Mouse (Mus musculus): ENCODE measurements around the gene Rbfox1. TPM values are rescaled to one million over a fixed set of nuclear protein-coding genes. Genes with fewer than 3 reads are reported as not detected.

The Rbfox1 gene
- polyA plus RNA-seq, 1 experiment: 1.4 TPM

DNA sequence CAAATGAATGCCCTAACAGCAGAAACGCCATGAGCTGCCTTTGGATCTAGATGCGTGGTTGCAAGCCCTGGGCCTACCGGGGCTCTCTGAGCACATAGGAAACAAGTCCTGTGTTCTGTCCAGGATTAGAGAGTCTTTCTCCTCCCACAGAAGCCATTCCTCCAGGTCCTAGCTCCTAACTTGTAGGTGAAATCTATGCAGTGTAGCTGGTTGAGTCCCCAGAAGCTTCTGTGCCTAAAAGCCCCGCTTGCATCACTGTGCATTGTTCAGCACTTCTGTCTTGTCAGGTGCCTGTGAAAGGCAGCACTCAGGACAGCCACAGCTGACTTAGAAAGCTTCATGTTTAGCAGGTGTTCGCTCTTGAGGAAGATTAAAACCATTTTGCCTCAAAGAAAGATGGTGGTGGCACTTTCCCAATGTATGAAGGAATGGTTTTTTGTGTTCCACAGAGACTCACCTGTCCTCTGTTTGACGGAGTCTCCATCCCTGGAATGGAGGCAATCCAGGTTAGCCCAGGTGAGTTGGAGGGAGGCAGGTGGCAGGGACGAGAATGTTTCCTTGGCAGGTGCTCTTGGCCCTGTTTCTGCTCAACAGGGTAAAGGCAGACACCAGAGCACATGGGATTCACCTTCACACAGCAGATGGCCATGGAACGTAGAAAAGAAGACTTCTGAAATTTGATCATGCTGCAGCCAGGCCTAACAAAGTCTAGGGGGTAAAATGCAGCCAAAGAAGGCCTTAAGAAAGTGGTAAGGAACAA lies 1213.0 kb downstream of the Rbfox1 start:
- no peaks in the 10 kb centered on the region for H3K4me1 ChIP-seq (ENCODE audit: control insufficient read depth, insufficient read depth, low read length)
- H3K4me3 ChIP-seq (ENCODE audit: insufficient read depth, low read length): no peak overlapping the region
- TF ChIP-seq CTCF (IDR thresholded peaks at IDR 0.05; ENCODE audit: borderline replicate concordance, insufficient read depth, low read length) (no peak), POLR2A (IDR thresholded peaks at IDR 0.05; ENCODE audit: low read depth, low read length) (no peak)
- no peak overlapping the region for H3K27ac ChIP-seq (ENCODE audit: insufficient read depth, low read length)

DNA sequence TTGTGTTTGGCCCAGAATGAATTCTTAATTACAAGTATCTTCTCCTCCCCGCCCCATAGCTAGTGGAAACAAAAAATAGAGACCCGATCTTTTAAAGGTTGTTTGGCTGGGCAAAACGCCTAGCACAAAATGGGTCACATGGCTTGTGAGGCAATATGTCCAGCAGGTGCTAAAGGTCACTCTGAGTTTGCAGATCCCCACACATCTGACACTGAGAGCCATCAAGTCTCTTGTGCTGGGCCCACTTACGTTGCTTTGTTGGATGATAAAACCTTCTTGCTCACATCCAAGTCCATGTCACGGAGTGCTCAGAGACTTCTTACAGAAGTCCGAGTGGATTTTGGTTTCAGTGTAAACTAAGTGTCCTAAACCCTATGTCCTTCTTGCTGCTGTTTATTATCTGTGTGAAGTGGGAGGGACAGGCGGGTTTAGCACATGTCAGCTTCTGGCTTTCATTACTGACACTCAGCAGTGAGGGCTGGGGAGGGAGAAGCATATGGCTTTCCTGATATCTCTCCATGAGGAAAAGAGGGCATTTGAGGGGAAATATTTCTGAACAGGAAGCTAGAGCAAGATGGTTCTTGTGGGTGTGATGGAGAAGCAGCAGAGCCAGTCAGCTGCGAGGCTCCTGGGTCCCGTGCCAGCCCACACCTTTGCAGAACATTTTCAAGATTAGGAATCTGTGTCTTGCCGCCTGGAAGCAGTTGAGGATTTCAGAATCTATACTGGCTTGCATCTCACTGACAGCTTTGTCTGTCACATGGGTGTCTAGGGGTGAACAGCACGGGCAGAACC lies 1214.5 kb downstream of the Rbfox1 start:
- H3K4me1 ChIP-seq (ENCODE audit: control insufficient read depth, insufficient read depth, low read length): no peaks in the 10 kb centered on the region
- no peak overlapping the region for H3K27ac ChIP-seq (ENCODE audit: insufficient read depth, low read length)
- TF ChIP-seq CTCF (IDR thresholded peaks at IDR 0.05; ENCODE audit: borderline replicate concordance, insufficient read depth, low read length) (no peak), POLR2A (IDR thresholded peaks at IDR 0.05; ENCODE audit: low read depth, low read length) (no peak)
- H3K4me3 ChIP-seq (ENCODE audit: insufficient read depth, low read length): no peak overlapping the region

DNA sequence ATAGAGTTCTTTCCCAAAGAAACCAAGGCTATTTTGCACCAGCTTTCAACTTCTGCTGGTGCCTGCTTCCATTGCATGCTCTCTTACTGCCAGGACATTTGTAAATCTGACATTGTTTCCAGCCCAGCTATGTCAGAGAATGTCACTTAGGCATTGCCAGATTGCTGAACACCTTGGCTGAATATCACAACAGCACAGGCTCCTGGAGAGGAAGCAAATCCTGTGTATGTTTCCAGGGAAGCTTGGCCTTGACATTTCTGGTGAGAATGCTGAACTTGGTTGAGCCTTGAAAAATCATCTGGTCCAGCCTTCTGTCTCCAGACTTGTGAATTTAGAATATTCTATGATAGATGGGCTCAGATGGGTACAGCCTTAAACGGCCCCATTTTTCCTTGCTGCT lies 1217.3 kb downstream of the Rbfox1 start:
- no peak for TF ChIP-seq CTCF (IDR thresholded peaks at IDR 0.05; ENCODE audit: borderline replicate concordance, insufficient read depth, low read length)
- no peak overlapping the region for H3K4me3 ChIP-seq (ENCODE audit: insufficient read depth, low read length)
- H3K27ac ChIP-seq (ENCODE audit: insufficient read depth, low read length): no peak overlapping the region
- H3K4me1 ChIP-seq (ENCODE audit: control insufficient read depth, insufficient read depth, low read length): no peaks in the 10 kb centered on the region

DNA sequence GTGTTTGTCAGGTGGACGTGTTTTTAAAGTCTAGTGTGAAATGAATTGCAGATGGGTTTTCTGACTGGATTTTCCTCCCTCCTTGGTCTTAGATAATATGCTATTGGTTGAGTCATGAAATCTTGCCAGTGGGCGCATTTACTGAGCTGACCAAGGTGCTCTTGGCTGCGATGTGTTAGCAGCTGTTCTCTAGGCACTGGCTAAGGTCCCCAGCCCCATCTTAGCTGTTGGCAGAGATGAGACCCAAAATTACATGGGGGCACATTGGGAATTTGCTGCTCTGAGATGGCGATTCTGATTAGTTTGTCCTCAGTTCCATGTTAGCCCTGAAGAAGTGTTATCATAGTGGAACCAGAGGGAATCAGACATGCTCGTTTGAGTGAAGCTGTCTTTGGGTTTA lies 1218.1 kb downstream of the Rbfox1 start:
- TF ChIP-seq CTCF (IDR thresholded peaks at IDR 0.05; ENCODE audit: borderline replicate concordance, insufficient read depth, low read length): no peak
- TF ChIP-seq POLR2A (IDR thresholded peaks at IDR 0.05; ENCODE audit: low read depth, low read length): no peak
- H3K4me1 ChIP-seq (ENCODE audit: control insufficient read depth, insufficient read depth, low read length): no peaks in the 10 kb centered on the region
- no peak overlapping the region for H3K27ac ChIP-seq (ENCODE audit: insufficient read depth, low read length)
- no peak overlapping the region for H3K4me3 ChIP-seq (ENCODE audit: insufficient read depth, low read length)

DNA sequence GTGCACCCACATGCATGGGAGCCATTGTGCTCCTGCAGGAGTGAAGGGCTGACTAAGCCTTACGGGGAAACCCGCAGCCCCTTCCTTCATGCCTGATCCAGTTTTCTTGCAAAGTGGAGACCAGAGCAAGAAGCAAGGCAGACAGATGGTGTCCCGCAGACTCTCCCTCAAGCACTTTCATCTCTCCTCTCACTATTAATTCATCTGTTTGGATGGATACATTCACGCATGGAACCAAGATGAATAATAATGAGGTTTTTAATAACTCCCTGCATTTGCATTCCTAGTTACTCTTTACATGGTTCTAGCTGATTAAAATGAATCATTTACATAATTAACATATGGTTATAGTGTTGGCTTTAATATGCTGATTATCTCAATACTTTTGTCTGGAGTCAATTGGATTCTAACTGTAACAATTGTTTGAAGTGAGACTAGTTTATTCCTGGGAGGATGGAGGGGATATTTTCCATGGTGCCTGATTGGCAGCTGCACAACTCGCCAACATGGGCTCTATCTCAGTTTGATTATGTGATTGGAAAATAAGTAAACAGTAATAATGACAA lies 1221.4 kb downstream of the Rbfox1 start:
- no peak overlapping the region for H3K27ac ChIP-seq (ENCODE audit: insufficient read depth, low read length)
- no peak overlapping the region for H3K4me3 ChIP-seq (ENCODE audit: insufficient read depth, low read length)
- no peak for TF ChIP-seq CTCF (IDR thresholded peaks at IDR 0.05; ENCODE audit: borderline replicate concordance, insufficient read depth, low read length)
- TF ChIP-seq POLR2A (IDR thresholded peaks at IDR 0.05; ENCODE audit: low read depth, low read length): no peak
- no peaks in the 10 kb centered on the region for H3K4me1 ChIP-seq (ENCODE audit: control insufficient read depth, insufficient read depth, low read length)

DNA sequence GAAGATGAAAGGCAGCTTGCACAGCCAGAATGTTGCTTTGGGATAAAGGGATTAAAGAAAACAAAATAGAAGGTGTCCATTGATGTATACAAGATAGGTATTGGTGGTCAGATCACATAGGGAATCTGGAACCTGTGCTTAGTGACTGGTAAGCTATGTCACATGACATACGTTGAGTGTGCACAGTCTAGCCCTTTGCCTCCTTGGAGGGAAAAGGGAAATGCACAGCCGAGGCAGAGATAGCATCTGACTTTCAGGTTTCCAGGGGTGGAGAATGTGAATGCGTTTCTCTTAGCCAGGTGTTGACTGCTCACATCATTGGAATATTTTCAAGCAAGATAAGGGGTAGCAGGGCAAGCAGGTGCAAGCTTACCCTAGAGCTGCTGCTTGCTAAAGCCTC lies 1230.8 kb downstream of the Rbfox1 start:
- Histone ChIP-seq H3K4me1 (ENCODE audit: control insufficient read depth, insufficient read depth, low read length) (no peaks in the 10 kb centered on the region), H3K4me3 (ENCODE audit: insufficient read depth, low read length) (no peak overlapping the region), H3K27ac (ENCODE audit: insufficient read depth, low read length) (no peak overlapping the region)
- no peak for TF ChIP-seq POLR2A (IDR thresholded peaks at IDR 0.05; ENCODE audit: low read depth, low read length)
- no peak for TF ChIP-seq CTCF (IDR thresholded peaks at IDR 0.05; ENCODE audit: borderline replicate concordance, insufficient read depth, low read length)

DNA sequence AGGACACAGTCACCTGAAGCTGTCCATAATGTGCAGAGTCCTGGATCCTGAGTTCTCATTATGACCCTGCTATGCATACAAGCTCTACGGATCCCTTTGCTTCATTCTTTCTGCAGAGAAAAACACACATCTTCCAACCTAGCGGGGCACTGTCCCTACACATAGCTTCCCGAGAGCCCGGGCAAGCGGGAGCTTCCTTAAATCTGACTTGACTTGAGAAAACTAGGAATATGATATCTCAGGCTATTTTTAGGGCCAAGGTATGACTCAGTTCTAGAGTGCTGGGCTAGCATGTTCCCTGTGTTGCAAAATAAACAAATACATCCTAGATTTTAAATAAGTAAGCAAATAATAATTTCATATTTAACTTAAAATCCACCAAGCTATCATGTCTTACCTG lies 1244.4 kb downstream of the Rbfox1 start:
- TF ChIP-seq POLR2A (IDR thresholded peaks at IDR 0.05; ENCODE audit: low read depth, low read length) (no peak), CTCF (IDR thresholded peaks at IDR 0.05; ENCODE audit: borderline replicate concordance, insufficient read depth, low read length) (no peak)

DNA sequence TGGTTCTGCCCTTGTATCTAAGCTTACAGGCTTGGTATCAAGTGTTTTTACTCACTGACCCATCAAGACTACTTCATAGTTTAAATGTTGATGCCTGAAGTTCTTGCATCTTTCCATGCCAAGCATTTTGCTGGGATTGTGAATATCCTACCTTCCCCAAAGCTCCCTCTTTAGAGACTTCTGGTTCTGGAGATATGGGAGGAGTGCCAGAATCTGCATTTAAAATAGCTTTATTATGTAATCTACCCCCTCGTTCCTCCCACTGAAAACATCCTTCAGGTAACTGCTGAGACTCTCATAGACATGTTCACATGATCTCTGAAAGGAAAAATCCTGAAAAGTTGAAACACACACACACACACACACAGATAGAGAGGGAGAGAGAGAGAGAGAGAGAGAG lies 1247.3 kb downstream of the Rbfox1 start:
- H3K4me1 ChIP-seq (ENCODE audit: control insufficient read depth, insufficient read depth, low read length): no peaks in the 10 kb centered on the region
- no peak overlapping the region for H3K4me3 ChIP-seq (ENCODE audit: insufficient read depth, low read length)
- no peak for TF ChIP-seq POLR2A (IDR thresholded peaks at IDR 0.05; ENCODE audit: low read depth, low read length)
- no peak for TF ChIP-seq CTCF (IDR thresholded peaks at IDR 0.05; ENCODE audit: borderline replicate concordance, insufficient read depth, low read length)
- H3K27ac ChIP-seq (ENCODE audit: insufficient read depth, low read length): no peak overlapping the region

More for the DNA sequence above, 1244.4 kb downstream of the Rbfox1 start:
- no peak overlapping the region for H3K4me3 ChIP-seq (ENCODE audit: insufficient read depth, low read length)
- H3K4me1 ChIP-seq (ENCODE audit: control insufficient read depth, insufficient read depth, low read length): no peaks in the 10 kb centered on the region
- no peak overlapping the region for H3K27ac ChIP-seq (ENCODE audit: insufficient read depth, low read length)

DNA sequence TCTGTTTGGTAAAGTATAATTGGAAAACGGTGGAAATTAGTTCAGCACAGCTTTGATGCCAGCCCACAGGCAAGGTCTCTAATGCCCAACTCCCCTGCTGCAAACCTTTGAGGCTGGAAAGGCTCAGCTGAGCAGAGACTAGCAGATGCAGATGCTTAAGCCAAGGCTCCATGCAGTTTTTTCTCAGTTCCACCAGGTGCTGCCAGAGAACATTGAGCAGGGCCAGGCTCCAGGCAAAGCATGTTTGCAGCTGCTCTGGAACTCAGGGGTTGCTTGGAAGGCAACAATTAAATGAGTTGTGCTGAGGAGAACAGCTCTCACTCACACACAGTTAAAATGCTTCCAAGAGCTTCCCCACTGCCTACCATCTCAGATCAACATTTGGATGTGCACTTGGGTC lies 1251.8 kb downstream of the Rbfox1 start:
- no peak for TF ChIP-seq POLR2A (IDR thresholded peaks at IDR 0.05; ENCODE audit: low read depth, low read length)
- no peak for TF ChIP-seq CTCF (IDR thresholded peaks at IDR 0.05; ENCODE audit: borderline replicate concordance, insufficient read depth, low read length)
- Histone ChIP-seq H3K4me3 (ENCODE audit: insufficient read depth, low read length) (no peak overlapping the region), H3K27ac (ENCODE audit: insufficient read depth, low read length) (no peak overlapping the region), H3K4me1 (ENCODE audit: control insufficient read depth, insufficient read depth, low read length) (no peaks in the 10 kb centered on the region)

DNA sequence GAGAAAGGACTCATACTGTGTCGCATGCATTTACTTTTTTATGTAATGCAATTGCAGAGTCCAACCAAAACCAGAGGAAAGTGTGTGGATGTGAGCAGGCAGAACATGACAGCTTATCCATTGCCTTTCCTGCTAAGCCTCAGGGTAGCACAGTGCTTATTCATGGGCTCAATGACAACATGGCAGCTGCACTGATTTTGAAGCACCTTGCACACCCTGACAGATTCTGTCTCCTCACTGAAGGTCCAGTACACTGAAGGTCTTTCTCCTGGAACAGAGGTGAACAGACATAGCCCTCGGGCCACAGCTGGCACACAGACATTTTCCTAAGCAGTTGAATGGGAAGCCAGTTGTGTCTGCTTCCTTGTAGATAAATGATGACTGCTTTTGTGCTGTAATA lies 1254.3 kb downstream of the Rbfox1 start:
- TF ChIP-seq POLR2A (IDR thresholded peaks at IDR 0.05; ENCODE audit: low read depth, low read length) (no peak), CTCF (IDR thresholded peaks at IDR 0.05; ENCODE audit: borderline replicate concordance, insufficient read depth, low read length) (no peak)
- H3K4me3 ChIP-seq (ENCODE audit: insufficient read depth, low read length): no peak overlapping the region
- H3K27ac ChIP-seq (ENCODE audit: insufficient read depth, low read length): no peak overlapping the region
- no peaks in the 10 kb centered on the region for H3K4me1 ChIP-seq (ENCODE audit: control insufficient read depth, insufficient read depth, low read length)
